Mouse (Mus musculus) testis, postnatal 10 days (tissue): ENCODE results near the gene Gm43518.

Source experiments
- DNase-seq: peaks from one replicate; pipeline ENCODE4 v3.0.0; 2021; ENCODE audit warnings: low spot score

Gene Gm43518

GRCm38 (mm10) chr5:123933957-123934591 is 6.9 kb downstream of the Gm43518 start:
- DNase-seq: no peak

- DNase-seq: no peak
Measured at GRCm38 (mm10) chr5:123935931-123936330, 8.7 kb downstream of the Gm43518 start.

GRCm38 (mm10) chr5:123938479-123938878 is 11.3 kb downstream of the Gm43518 start:
- DNase-seq: no peak

GRCm38 (mm10) chr5:123946546-123946945 is 19.3 kb downstream of the Gm43518 start:
- DNase-seq: no peak

- no peak for DNase-seq
Measured at GRCm38 (mm10) chr5:123947041-123947761, 20.0 kb downstream of the Gm43518 start.

- DNase-seq: no peak
Measured at GRCm38 (mm10) chr5:123952365-123953045, 25.3 kb downstream of the Gm43518 start.

- no peak for DNase-seq
Measured at GRCm38 (mm10) chr5:123957213-123957612, 30.0 kb downstream of the Gm43518 start.

GRCm38 (mm10) chr5:123959018-123959417 is 31.8 kb downstream of the Gm43518 start:
- DNase-seq: no peak

GRCm38 (mm10) chr5:123960129-123960528 is 32.9 kb downstream of the Gm43518 start:
- no peak for DNase-seq

- DNase-seq: no peak
Measured at GRCm38 (mm10) chr5:123961046-123961445, 33.8 kb downstream of the Gm43518 start.

- no peak for DNase-seq
Measured at GRCm38 (mm10) chr5:123964208-123964607, 37.0 kb downstream of the Gm43518 start.

GRCm38 (mm10) chr5:123966759-123967158 is 39.5 kb downstream of the Gm43518 start:
- no peak for DNase-seq

GRCm38 (mm10) chr5:123968468-123968867 is 41.2 kb downstream of the Gm43518 start:
- DNase-seq: no peak

GRCm38 (mm10) chr5:123969216-123969615 is 42.0 kb downstream of the Gm43518 start:
- DNase-seq: no peak

GRCm38 (mm10) chr5:123970576-123970975 is 43.4 kb downstream of the Gm43518 start:
- no peak for DNase-seq

- DNase-seq: no peak
Measured at GRCm38 (mm10) chr5:123972453-123972852, 45.2 kb downstream of the Gm43518 start.

- DNase-seq: peak; percentile 81
Measured at GRCm38 (mm10) chr5:123973299-123974178, 46.3 kb downstream of the Gm43518 start, which contains the start of gene Hip1r. Gene Hip1r, plus strand, starts transcription at chr5:123973628.

- no peak for DNase-seq
Measured at GRCm38 (mm10) chr5:123974179-123974485, 46.9 kb downstream of the Gm43518 start.

GRCm38 (mm10) chr5:123974616-123975111 is 47.4 kb downstream of the Gm43518 start:
- no peak for DNase-seq

- no peak for DNase-seq
Measured at GRCm38 (mm10) chr5:123975668-123976180, 48.5 kb downstream of the Gm43518 start.

- DNase-seq: no peak
Measured at GRCm38 (mm10) chr5:123977231-123977630, 50.0 kb downstream of the Gm43518 start.

- no peak for DNase-seq
Measured at GRCm38 (mm10) chr5:123978131-123978530, 50.9 kb downstream of the Gm43518 start.
